Mouse (Mus musculus) lung, postnatal 0 days (tissue): ENCODE measurements around the gene 2310022B05Rik. TPM values are rescaled to one million over a fixed set of nuclear protein-coding genes. Genes with fewer than 3 reads are reported as not detected.

ENCODE experiments used
- ATAC-seq: fragments of 200-750 bp; cut with Nextera tagmentation; 2 replicates; pipeline ENCODE4 v1.8.0; 2017; ENCODE audit warnings: moderate library complexity
- DNase-seq: peaks from one replicate; pipeline ENCODE4 v3.0.0-alpha.2; 2016; ENCODE audit warnings: low spot score
- H3K27ac ChIP-seq: fragments of 300-500 bp; sonication (generic); 2 replicates; pipeline ENCODE4 v1.5.1; 2014; ENCODE audit warnings: antibody characterized with exemption, mild to moderate bottlenecking, low read length, mixed read lengths
- H3K27me3 ChIP-seq: fragments of 300-500 bp; sonication (generic); replicated peaks from 2 replicates; pipeline ENCODE4 v1.6.1; 2014; ENCODE audit warnings: low read length, mixed read lengths; ENCODE audit not compliant: insufficient read depth
- H3K36me3 ChIP-seq: fragments of 300-500 bp; sonication (generic); 2 replicates; pipeline ENCODE4 v1.6.1; 2014; ENCODE audit warnings: low read length, mixed read lengths; ENCODE audit not compliant: insufficient read depth
- H3K4me1 ChIP-seq: fragments of 300-500 bp; sonication (generic); 2 replicates; pipeline ENCODE4 v1.6.1; 2014; ENCODE audit warnings: antibody characterized with exemption, low read depth, low read length, mixed read lengths; ENCODE audit not compliant: insufficient read depth
- H3K4me2 ChIP-seq: fragments of 300-500 bp; sonication (generic); replicated peaks from 2 replicates; pipeline ENCODE4 v1.6.1; 2014; ENCODE audit warnings: low read depth, mild to moderate bottlenecking, low read length, moderate library complexity, mixed read lengths
- H3K4me3 ChIP-seq: fragments of 300-500 bp; sonication (generic); 2 replicates; pipeline ENCODE4 v1.5.1; 2014; ENCODE audit warnings: low read depth, low read length
- H3K9ac ChIP-seq: fragments of 300-500 bp; sonication (generic); replicated peaks from 2 replicates; pipeline ENCODE4 v1.6.1; 2014; ENCODE audit warnings: low read depth, mild to moderate bottlenecking
- H3K9me3 ChIP-seq: fragments of 300-500 bp; sonication (generic); 2 replicates; pipeline ENCODE4 v1.6.1; 2016; ENCODE audit warnings: low read length, mixed read lengths
- CTCF ChIP-seq: IDR thresholded peaks from 2 replicates; pipeline ENCODE4 v1.5.1; 2016; ENCODE audit warnings: antibody characterized with exemption, mild to moderate bottlenecking
- EP300 ChIP-seq: IDR thresholded peaks from 2 replicates; pipeline ENCODE4 v1.6.1; 2016; ENCODE audit warnings: antibody characterized with exemption, mild to moderate bottlenecking, control low read depth
- WGBS: fragments of 180-500 bp; shearing (Covaris S2); extraction: QIAGEN DNeasy Blood & Tissue Kit; methylation state at CpG from one replicate; pipeline ENCODE4 v1.1.7; 2014; 5-methylcytosine and 5-hydroxymethylcytosine counted together
- polyA plus RNA-seq: library from polyadenylated mRNA; unstranded; fragments of >200 nt; fragmentation: Nextera tagmentation; extraction: Ambion mirVana; gene quantifications from 2 replicates; pipeline ENCODE4 v1.2.1, GENCODE M21; 2015

2310022B05Rik gene
- polyA plus RNA-seq, 1 experiment from 2014 or later: 25.2 TPM

DNA sequence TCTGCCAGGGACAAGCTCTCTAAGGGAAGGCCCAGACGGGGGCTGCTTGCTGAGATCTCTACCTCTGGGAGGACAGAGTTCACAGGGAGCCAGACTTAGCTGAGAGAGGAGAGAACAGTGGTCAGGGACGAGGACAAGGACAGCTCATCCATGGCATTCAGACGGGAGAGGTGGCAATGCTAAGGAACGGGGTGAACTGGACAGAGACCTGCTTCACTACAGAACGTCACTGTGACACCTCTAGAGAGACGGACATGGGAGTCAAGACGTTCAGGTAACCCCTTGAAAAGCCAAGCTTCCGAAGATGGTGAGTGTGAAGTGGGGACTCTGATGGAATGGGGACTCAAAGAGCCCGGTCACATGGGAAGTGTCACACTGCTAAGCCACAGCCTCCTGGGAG, 36.9 kb downstream of the 2310022B05Rik start:
- H3K4me1 ChIP-seq: no peaks in the 10 kb centered on the region
- H3K36me3 ChIP-seq: no peaks in the 10 kb centered on the region
- no peaks in the 10 kb centered on the region for H3K27me3 ChIP-seq
- no peak overlapping the region for H3K27ac ChIP-seq
- H3K4me3 ChIP-seq: no peak overlapping the region
- no peak for TF ChIP-seq CTCF
- no peak for TF ChIP-seq EP300
- 86% methylated on average over 9 of the region's 9 CpGs for WGBS
- ATAC-seq (no peak), DNase-seq (no peak)
- H3K9me3 ChIP-seq: no peaks in the 10 kb centered on the region
- no peak overlapping the region for H3K4me2 ChIP-seq
- no peak overlapping the region for H3K9ac ChIP-seq

DNA sequence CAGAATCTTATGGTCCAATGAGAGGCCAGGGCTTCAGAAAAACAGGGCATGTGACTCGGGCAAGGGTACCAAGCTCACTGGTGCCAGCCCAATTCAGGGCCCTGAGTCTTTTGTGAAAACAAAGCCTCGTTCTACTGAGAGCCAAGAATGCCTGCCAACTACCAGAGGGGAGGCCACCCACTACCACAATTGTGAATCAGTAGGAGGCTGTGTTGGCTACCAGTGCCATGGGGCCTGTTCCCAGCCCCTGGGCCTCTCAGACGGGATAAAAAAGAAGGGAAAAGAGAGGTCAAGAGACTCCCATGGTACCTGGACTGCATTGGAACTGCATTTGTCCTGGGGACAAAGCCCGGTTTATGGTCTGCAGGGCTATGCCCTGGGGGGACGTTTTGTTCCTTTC, 41.9 kb downstream of the 2310022B05Rik start:
- TF ChIP-seq EP300 (no peak), CTCF (no peak)
- H3K4me3 ChIP-seq: no peak overlapping the region
- H3K9ac ChIP-seq: no peak overlapping the region
- H3K4me1 ChIP-seq: peaks cover 4% of the 10 kb centered on the region; the same call in 1 of the 2 replicates
- WGBS: 74% methylated on average over 5 of the region's 5 CpGs
- H3K36me3 ChIP-seq: no peaks in the 10 kb centered on the region
- H3K27ac ChIP-seq: no peak overlapping the region
- H3K9me3 ChIP-seq: no peaks in the 10 kb centered on the region
- no peak for ATAC-seq
- 0 out of 2 replicates have a peak, but pooled peaks cover 3% of the 10 kb centered on the region for H3K27me3 ChIP-seq
- no peak for DNase-seq
- no peak overlapping the region for H3K4me2 ChIP-seq

DNA sequence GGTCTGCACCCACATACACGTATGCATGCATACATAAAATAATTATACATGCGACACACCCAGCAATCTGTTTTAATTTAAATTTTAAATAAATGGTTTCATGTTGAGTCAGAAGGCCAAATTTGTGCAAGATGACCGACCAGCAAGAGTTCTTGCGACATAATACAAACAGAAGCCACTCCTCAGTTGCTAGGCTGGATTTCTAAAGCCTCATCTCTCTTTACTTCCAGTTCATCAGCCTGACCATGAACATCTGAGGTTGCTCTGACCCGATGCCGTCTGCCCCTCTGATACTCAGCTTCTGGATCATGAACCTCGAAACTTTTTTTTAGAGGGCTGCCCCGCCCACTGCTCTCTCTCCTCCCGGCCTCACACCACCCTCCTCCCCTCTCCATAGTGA, 44.9 kb downstream of the 2310022B05Rik start:
- WGBS: 32% methylated on average over 9 of the region's 9 CpGs
- TF ChIP-seq EP300 (no peak), CTCF (no peak)
- peak; percentile 95 for DNase-seq

DNA sequence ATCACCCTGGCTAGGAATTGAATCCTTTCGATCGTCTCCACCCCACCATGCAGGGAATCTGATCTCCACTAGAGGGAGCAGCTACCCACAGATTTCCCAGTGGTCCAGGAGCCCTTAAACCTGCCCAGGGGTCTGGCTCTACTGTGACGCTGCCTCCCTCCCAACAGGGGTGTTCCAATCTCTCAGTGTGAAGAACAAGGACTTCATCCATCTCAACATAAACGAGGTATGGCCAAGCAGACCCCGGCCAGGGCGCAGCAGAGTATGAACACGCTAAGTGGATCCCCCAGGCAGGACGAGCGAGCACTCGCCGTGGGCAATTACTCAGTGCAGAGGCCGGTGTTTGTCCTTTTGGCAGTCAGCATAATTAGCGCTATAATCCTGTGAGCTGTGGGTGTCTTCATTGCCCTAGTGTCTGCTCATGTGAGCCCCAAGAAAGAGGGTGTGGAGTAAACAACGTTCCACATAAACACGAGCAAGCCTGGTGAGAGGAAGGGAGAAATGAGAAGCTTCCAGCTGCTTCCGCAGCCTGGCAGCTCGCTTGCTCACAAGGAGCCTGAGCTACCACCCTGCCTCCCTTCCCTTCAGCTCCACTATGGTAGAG, 45.8 kb downstream of the 2310022B05Rik start:
- Histone ChIP-seq H3K9ac (no peak overlapping the region; the same call in 1 of the 2 replicates), H3K4me3 (peak overlapping the region; percentile 23; the same call in 1 of the 2 replicates), H3K4me1 (peaks cover 4% of the 10 kb centered on the region; the same call in 1 of the 2 replicates), H3K27me3 (0 out of 2 replicates have a peak, but pooled peaks cover 3% of the 10 kb centered on the region), H3K9me3 (no peaks in the 10 kb centered on the region), H3K36me3 (no peaks in the 10 kb centered on the region), H3K27ac (peak overlapping the region; percentile 2; the same call in 1 of the 2 replicates), H3K4me2 (peak overlapping the region; percentile 62)
- WGBS: 12% methylated on average over 17 of the region's 17 CpGs
- peak; percentile 64 for ATAC-seq
- TF ChIP-seq EP300 (no peak), CTCF (peak; percentile 93)
- DNase-seq: peak; percentile 76

More for the DNA sequence above, 44.9 kb downstream of the 2310022B05Rik start:
- Histone ChIP-seq H3K4me1 (peaks cover 4% of the 10 kb centered on the region; the same call in 1 of the 2 replicates), H3K36me3 (no peaks in the 10 kb centered on the region), H3K27me3 (0 out of 2 replicates have a peak, but pooled peaks cover 3% of the 10 kb centered on the region), H3K9me3 (no peaks in the 10 kb centered on the region), H3K4me3 (no peak overlapping the region), H3K9ac (no peak overlapping the region), H3K4me2 (no peak overlapping the region), H3K27ac (peak overlapping the region; percentile 35)
- peak; percentile 83 for ATAC-seq

DNA sequence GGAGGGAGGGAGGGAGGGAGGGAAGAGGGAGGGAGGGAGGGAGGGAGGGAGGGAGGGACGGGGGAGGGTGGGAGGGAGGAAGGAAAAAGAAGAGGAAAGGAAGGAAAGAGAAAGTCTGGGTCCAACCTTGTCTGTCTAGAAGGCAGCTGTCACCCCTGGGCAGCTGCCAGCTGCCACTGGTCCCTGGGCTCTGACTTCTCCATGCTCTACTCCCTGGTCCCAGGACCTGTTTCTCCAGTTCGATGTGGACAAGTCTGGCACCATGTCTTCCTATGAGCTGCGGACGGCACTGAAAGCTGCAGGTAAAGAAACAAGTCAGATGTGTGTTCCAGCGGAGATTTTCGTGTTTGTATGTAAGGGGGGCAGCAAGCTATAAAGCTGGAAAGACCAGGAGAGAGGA, 48.8 kb downstream of the 2310022B05Rik start:
- 0 out of 2 replicates have a peak, but pooled peaks cover 3% of the 10 kb centered on the region for H3K27me3 ChIP-seq
- WGBS: 53% methylated on average over 5 of the region's 6 CpGs
- H3K4me3 ChIP-seq: no peak overlapping the region
- H3K4me1 ChIP-seq: peaks cover 4% of the 10 kb centered on the region; the same call in 1 of the 2 replicates
- H3K9ac ChIP-seq: no peak overlapping the region
- no peak overlapping the region for H3K4me2 ChIP-seq
- DNase-seq: no peak
- no peak for TF ChIP-seq CTCF
- no peak for TF ChIP-seq EP300
- no peaks in the 10 kb centered on the region for H3K36me3 ChIP-seq
- H3K9me3 ChIP-seq: no peaks in the 10 kb centered on the region
- H3K27ac ChIP-seq: no peak overlapping the region
- ATAC-seq: no peak

DNA sequence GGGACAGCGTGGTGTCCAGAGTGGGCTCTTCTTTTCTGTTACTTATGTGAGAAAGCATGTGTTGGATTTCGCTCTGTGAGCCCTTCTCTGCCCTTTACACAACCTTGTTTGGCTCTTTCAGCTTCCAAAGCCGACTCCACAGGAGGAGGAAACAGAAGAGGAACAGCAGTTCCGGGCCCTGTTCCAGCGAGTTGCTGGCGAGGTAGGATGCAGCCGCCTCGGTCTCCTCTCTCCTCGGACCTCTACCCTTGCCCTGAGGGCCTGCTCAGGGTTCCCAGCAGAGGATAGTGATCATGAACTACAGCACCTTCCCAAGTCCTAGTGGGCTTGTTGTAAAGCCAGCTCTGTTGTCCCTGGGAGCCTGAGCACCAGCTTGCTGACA, 54.2 kb downstream of the 2310022B05Rik start:
- Histone ChIP-seq H3K4me1 (no peaks in the 10 kb centered on the region), H3K27ac (peak overlapping the region; percentile 47; the same call in 1 of the 2 replicates), H3K27me3 (no peaks in the 10 kb centered on the region), H3K4me3 (no peak overlapping the region), H3K9me3 (no peaks in the 10 kb centered on the region), H3K9ac (no peak overlapping the region), H3K36me3 (no peaks in the 10 kb centered on the region), H3K4me2 (no peak overlapping the region)
- WGBS: 50% methylated on average over 9 of the region's 9 CpGs
- ATAC-seq (peak; percentile 11; the same call in 1 of the 2 replicates), DNase-seq (peak; percentile 10)
- TF ChIP-seq CTCF: no peak
- TF ChIP-seq EP300: no peak
